Mouse (Mus musculus) intestine, embryonic 15.5 days (tissue): ENCODE measurements at regions not wholly inside any gene's neighbourhood (a gene's known extent, or its start where the extent isn't known, plus 50 kb on each side); places are given as distances from the start of the nearest gene placed in this dataset.

Experiments used
- ATAC-seq: fragments of 200-750 bp; cut with Nextera tagmentation; 2 replicates; pipeline ENCODE4 v1.8.0; 2017; ENCODE audit warnings: moderate TSS enrichment, moderate library complexity
- H3K27ac ChIP-seq: fragments of 300-500 bp; sonication (generic); 2 replicates; pipeline ENCODE4 v1.5.1; 2015; ENCODE audit warnings: mild to moderate bottlenecking, inconsistent platforms
- H3K27me3 ChIP-seq: fragments of 300-500 bp; sonication (generic); replicated peaks from 2 replicates; pipeline ENCODE4 v1.6.1; 2015; ENCODE audit warnings: inconsistent platforms
- H3K36me3 ChIP-seq: fragments of 300-500 bp; sonication (generic); 2 replicates; pipeline ENCODE4 v1.6.1; 2015; ENCODE audit warnings: inconsistent platforms
- H3K4me1 ChIP-seq: fragments of 300-500 bp; sonication (generic); replicated peaks from 2 replicates; pipeline ENCODE4 v1.6.1; 2015; ENCODE audit warnings: inconsistent platforms
- H3K4me2 ChIP-seq: fragments of 300-500 bp; sonication (generic); replicated peaks from 2 replicates; pipeline ENCODE4 v1.6.1; 2015; ENCODE audit warnings: mild to moderate bottlenecking, inconsistent platforms
- H3K4me3 ChIP-seq: fragments of 300-500 bp; sonication (generic); replicated peaks from 2 replicates; pipeline ENCODE4 v1.5.1; 2015; ENCODE audit warnings: inconsistent platforms
- H3K9ac ChIP-seq: fragments of 300-500 bp; sonication (generic); 2 replicates; pipeline ENCODE4 v1.6.1; 2015; ENCODE audit warnings: inconsistent platforms
- H3K9me3 ChIP-seq: fragments of 300-500 bp; sonication (generic); 2 replicates; pipeline ENCODE4 v1.6.1; 2016; ENCODE audit warnings: inconsistent platforms
- WGBS: fragments of 180-500 bp; shearing (Covaris S2); methylation state at CpG from one replicate; pipeline ENCODE4 v1.1.7; 2015; 5-methylcytosine and 5-hydroxymethylcytosine counted together

GRCm38 (mm10) chr19:30450869-30451542 is 98.5 kb downstream of the Dkk1 start:
- Histone ChIP-seq H3K9ac (no peak overlapping the region), H3K36me3 (no peaks in the 10 kb centered on the region), H3K9me3 (no peaks in the 10 kb centered on the region), H3K4me1 (no peaks in the 10 kb centered on the region), H3K4me2 (no peak overlapping the region), H3K27ac (no peak overlapping the region), H3K27me3 (no peaks in the 10 kb centered on the region), H3K4me3 (no peak overlapping the region)
- 84% methylated on average over 13 of the region's 13 CpGs for WGBS
- ATAC-seq: no peak

GRCm38 (mm10) chr19:30451543-30451920 is 97.9 kb downstream of the Dkk1 start:
- Histone ChIP-seq H3K4me3 (no peak overlapping the region), H3K27ac (no peak overlapping the region), H3K9me3 (no peaks in the 10 kb centered on the region), H3K27me3 (no peaks in the 10 kb centered on the region), H3K4me1 (no peaks in the 10 kb centered on the region), H3K9ac (no peak overlapping the region), H3K4me2 (no peak overlapping the region), H3K36me3 (no peaks in the 10 kb centered on the region)
- no peak for ATAC-seq
- WGBS: 63% methylated on average over 8 of the region's 8 CpGs

GRCm38 (mm10) chr19:30452671-30453070 is 96.8 kb downstream of the Dkk1 start:
- WGBS: 89% methylated on average over 11 of the region's 11 CpGs

GRCm38 (mm10) chr19:30483436-30483835 is 66.0 kb downstream of the Dkk1 start:
- no peak for ATAC-seq
- Histone ChIP-seq H3K27me3 (no peaks in the 10 kb centered on the region), H3K9ac (no peak overlapping the region), H3K9me3 (no peaks in the 10 kb centered on the region), H3K4me1 (no peaks in the 10 kb centered on the region), H3K4me2 (no peak overlapping the region), H3K4me3 (no peak overlapping the region), H3K36me3 (no peaks in the 10 kb centered on the region), H3K27ac (no peak overlapping the region)
- WGBS: 65% methylated on average over 4 of the region's 4 CpGs

More at GRCm38 (mm10) chr19:30452671-30453070, 96.8 kb downstream of the Dkk1 start:
- Histone ChIP-seq H3K4me3 (no peak overlapping the region), H3K36me3 (no peaks in the 10 kb centered on the region), H3K4me2 (no peak overlapping the region), H3K27ac (no peak overlapping the region), H3K9ac (no peak overlapping the region), H3K9me3 (no peaks in the 10 kb centered on the region), H3K27me3 (no peaks in the 10 kb centered on the region), H3K4me1 (no peaks in the 10 kb centered on the region)
- no peak for ATAC-seq

GRCm38 (mm10) chr19:30489786-30490185 is 59.7 kb downstream of the Dkk1 start:
- Histone ChIP-seq H3K4me2 (no peak overlapping the region), H3K27ac (no peak overlapping the region), H3K4me3 (no peak overlapping the region), H3K9ac (no peak overlapping the region), H3K4me1 (no peaks in the 10 kb centered on the region), H3K27me3 (no peaks in the 10 kb centered on the region), H3K36me3 (no peaks in the 10 kb centered on the region), H3K9me3 (no peaks in the 10 kb centered on the region)
- WGBS: 69% methylated on average over 3 of the region's 3 CpGs
- ATAC-seq: no peak

- no peak overlapping the region for H3K4me2 ChIP-seq
- no peaks in the 10 kb centered on the region for H3K36me3 ChIP-seq
- H3K4me1 ChIP-seq: no peaks in the 10 kb centered on the region
- H3K27ac ChIP-seq: no peak overlapping the region
- no peaks in the 10 kb centered on the region for H3K27me3 ChIP-seq
- no peak for ATAC-seq
- no peak overlapping the region for H3K4me3 ChIP-seq
- no peak overlapping the region for H3K9ac ChIP-seq
- WGBS: 46% methylated on average over 9 of the region's 9 CpGs
- H3K9me3 ChIP-seq: no peaks in the 10 kb centered on the region
These were observed 58.5 kb downstream of the Dkk1 start for GRCm38 (mm10) chr19:30490916-30491315.
